Mouse (Mus musculus) brain, embryonic 14.5 days (tissue): ENCODE results near the gene Fcgr2b.

ENCODE experiments used
- CTCF ChIP-seq: fragments of 200-500 bp; IDR thresholded peaks from 2 replicates; pipeline ENCODE4 v1.5.1; 2012; ENCODE audit warnings: inconsistent platforms, mild to moderate bottlenecking, moderate library complexity, borderline replicate concordance; ENCODE audit not compliant: insufficient read depth, insufficient read length; ENCODE audit errors: extremely low read depth
- POLR2A ChIP-seq: fragments of 200-500 bp; IDR thresholded peaks from 2 replicates; pipeline ENCODE4 v1.6.1; 2012; ENCODE audit warnings: mild to moderate bottlenecking, inconsistent platforms, borderline replicate concordance; ENCODE audit not compliant: poor library complexity, insufficient read depth, insufficient read length, severe bottlenecking; ENCODE audit errors: extremely low read depth

DNA sequence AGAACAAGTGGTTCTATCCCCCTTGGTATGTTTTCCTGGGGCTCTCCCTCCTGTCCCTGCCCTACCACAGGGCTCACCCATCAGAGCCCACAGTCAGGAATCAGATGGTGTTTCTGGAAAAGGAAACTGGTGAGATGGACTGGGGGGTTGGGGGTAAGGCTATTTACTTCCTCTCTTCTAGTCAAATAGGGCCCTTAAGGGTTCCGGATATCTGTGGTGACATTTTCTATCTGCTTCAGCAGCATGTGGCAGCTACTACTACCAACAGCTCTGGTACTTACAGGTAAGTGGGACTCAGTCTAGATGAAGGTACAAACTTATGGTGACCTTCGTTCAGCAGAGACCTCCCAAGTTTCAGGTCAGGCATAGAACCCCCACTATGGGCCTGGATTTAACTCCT lies 42.4 kb upstream of the Fcgr2b start, which contains the start of gene Fcgr4:
- TF ChIP-seq POLR2A = no peak
- TF ChIP-seq CTCF = no peak
